Mouse (Mus musculus) embryonic facial prominence, embryonic 12.5 days (tissue): ENCODE measurements around the gene Gm4301. TPM values are rescaled to one million over a fixed set of nuclear protein-coding genes. Genes with fewer than 3 reads are reported as not detected.
"Not testable (repeated sequence)": the region's sequence is repeated elsewhere in the genome, so short reads cannot be mapped to it uniquely, and the experiment has no call there.

ENCODE experiments used
- ATAC-seq: fragments of 200-750 bp; cut with Nextera tagmentation; 2 replicates; pipeline ENCODE4 v1.8.0; 2017; ENCODE audit not compliant: insufficient number of reproducible peaks, insufficient read depth, low FRiP score, low TSS enrichment
- H3K27ac ChIP-seq: fragments of 300-500 bp; sonication (generic); 2 replicates; pipeline ENCODE4 v1.5.1; 2016; ENCODE audit warnings: mild to moderate bottlenecking
- H3K27me3 ChIP-seq: fragments of 300-500 bp; sonication (generic); 2 replicates; pipeline ENCODE4 v1.6.1; 2016; ENCODE audit warnings: mild to moderate bottlenecking, moderate library complexity
- H3K36me3 ChIP-seq: fragments of 300-500 bp; sonication (generic); 2 replicates; pipeline ENCODE4 v1.6.1; 2016; ENCODE audit warnings: mild to moderate bottlenecking
- H3K4me1 ChIP-seq: fragments of 300-500 bp; sonication (generic); 2 replicates; pipeline ENCODE4 v1.6.1; 2016
- H3K4me2 ChIP-seq: fragments of 300-500 bp; sonication (generic); replicated peaks from 2 replicates; pipeline ENCODE4 v1.6.1; 2016; ENCODE audit warnings: mild to moderate bottlenecking, moderate library complexity
- H3K4me3 ChIP-seq: fragments of 300-500 bp; sonication (generic); 2 replicates; pipeline ENCODE4 v1.5.1; 2016; ENCODE audit warnings: mild to moderate bottlenecking
- H3K9ac ChIP-seq: fragments of 300-500 bp; sonication (generic); 2 replicates; pipeline ENCODE4 v1.6.1; 2016; ENCODE audit warnings: mild to moderate bottlenecking, moderate library complexity
- H3K9me3 ChIP-seq: fragments of 300-500 bp; sonication (generic); 2 replicates; pipeline ENCODE4 v1.6.1; 2016; ENCODE audit warnings: mild to moderate bottlenecking, moderate library complexity
- WGBS: fragments of 180-500 bp; shearing (Covaris S2); methylation state at CpG from one replicate; pipeline ENCODE4 v1.1.7; 2016; 5-methylcytosine and 5-hydroxymethylcytosine counted together
- polyA plus RNA-seq: library from polyadenylated mRNA; unstranded; fragments of >200 nt; fragmentation: Nextera tagmentation; extraction: Ambion mirVana; gene quantifications from 2 replicates; pipeline ENCODE4 v1.2.1, GENCODE M21; 2016

The Gm4301 gene
- not detected in 2 replicates for polyA plus RNA-seq

DNA sequence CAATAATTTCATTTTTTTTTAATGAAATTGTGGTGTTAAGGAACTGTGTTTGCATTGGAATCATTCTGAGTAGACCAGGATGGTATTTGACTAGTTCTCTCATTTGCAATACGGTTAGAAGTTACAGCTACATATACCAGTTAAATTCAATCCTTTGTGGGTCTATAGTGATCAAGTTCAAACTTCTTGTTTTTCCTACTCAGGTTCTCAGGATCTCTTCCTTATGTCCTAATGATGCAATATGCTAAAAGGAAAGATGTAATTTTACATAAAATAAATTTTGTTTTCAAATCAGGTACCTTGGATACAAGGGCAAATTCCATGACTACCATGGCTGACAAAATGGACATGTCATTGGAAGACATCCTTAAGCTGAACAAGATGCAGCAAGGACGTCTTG lies at the start of gene Gm4301:
Gene Gm4301 (plus strand): TSS at position 301 of the 400 bp plus-strand sequence.
- not testable (repeated sequence) for H3K9me3 ChIP-seq, H3K36me3 ChIP-seq, H3K4me1 ChIP-seq, H3K27ac ChIP-seq, H3K27me3 ChIP-seq, H3K4me3 ChIP-seq, H3K4me2 ChIP-seq, ATAC-seq, H3K9ac ChIP-seq
- WGBS, result no CpG with 5 or more reads among the region's 2 CpGs

DNA sequence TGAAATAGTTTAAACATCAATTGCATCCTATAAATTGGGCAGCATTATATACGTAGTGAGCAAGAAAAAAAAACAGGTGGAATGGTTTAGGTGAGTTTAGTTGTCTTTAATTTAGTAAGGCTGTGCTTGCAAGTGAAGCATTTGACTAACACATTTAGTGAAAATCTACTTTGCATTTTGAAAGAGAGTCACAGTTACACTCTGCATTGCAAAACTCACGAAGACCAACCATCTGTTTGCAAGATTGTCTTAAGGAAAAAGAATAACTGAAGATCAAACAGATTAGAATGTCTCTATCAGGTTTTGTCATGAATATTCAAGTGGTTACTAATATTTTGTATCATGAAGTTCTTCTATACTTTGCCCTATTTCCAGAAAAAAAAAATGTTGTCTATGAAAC lies 39.4 kb upstream of the Gm4301 start:
- Histone ChIP-seq H3K4me3 (no peak overlapping the region), H3K36me3 (no peaks in the 10 kb centered on the region), H3K9ac (no peak overlapping the region), H3K4me1 (no peaks in the 10 kb centered on the region), H3K4me2 (no peak overlapping the region), H3K27ac (no peak overlapping the region), H3K27me3 (no peaks in the 10 kb centered on the region), H3K9me3 (no peaks in the 10 kb centered on the region)
- ATAC-seq, result no peak
- 83% methylated on average over 2 of the region's 2 CpGs for WGBS

DNA sequence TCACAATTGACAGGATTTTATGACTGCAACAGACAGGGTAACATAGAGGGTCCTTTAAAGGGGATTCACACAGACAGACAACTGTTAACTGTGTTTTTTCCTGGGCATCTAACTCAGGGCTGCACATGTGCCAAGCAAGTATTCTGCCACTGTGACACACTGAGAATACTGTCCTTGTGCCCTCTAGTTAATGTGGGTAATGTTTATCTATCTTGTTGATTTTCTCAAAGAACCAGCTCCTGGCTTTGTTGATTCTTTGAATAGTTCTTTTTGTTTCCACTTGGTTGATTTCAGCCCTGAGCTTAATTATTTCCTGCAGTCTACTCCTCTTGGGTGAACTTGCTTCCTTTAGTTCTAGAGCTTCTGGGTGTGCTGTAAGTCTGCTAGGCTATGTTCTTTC lies 35.4 kb upstream of the Gm4301 start:
- H3K36me3 ChIP-seq, H3K4me1 ChIP-seq, H3K4me3 ChIP-seq, H3K4me2 ChIP-seq, H3K9ac ChIP-seq, H3K27me3 ChIP-seq, ATAC-seq, H3K27ac ChIP-seq: not testable (repeated sequence)
- peaks cover 12% of the 10 kb centered on the region; the same call in 1 of the 2 replicates for H3K9me3 ChIP-seq

DNA sequence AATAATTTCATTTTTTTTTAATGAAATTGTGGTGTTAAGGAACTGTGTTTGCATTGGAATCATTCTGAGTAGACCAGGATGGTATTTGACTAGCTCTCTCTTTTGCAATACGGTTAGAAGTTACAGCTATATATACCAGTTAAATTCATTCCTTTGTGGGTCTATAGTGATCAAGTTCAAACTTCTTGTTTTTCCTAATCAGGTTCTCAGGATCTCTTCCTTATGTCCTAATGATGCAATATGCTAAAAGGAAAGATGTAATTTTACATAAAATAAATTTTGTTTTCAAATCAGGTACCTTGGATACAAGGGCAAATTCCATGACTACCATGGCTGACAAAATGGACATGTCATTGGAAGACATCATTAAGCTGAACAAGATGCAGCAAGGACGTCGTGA lies 5.1 kb downstream of the Gm4301 start, which contains the start of gene Gm4302:
Gene Gm4302 (plus strand): TSS at position 301 of the 400 bp plus-strand sequence.
- not testable (repeated sequence) for H3K27me3 ChIP-seq, H3K36me3 ChIP-seq, H3K9me3 ChIP-seq, H3K27ac ChIP-seq, H3K9ac ChIP-seq, H3K4me3 ChIP-seq, H3K4me2 ChIP-seq, ATAC-seq, H3K4me1 ChIP-seq
- no CpG with 5 or more reads among the region's 3 CpGs for WGBS

DNA sequence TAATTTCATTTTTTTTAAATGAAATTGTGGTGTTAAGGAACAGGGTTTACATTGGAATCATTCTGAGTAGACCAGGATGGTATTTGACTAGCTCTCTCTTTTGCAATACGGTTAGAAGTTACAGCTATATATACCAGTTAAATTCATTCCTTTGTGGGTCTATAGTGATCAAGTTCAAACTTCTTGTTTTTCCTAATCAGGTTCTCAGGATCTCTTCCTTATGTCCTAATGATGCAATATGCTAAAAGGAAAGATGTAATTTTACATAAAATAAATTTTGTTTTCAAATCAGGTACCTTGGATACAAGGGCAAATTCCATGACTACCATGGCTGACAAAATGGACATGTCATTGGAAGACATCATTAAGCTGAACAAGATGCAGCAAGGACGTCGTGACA lies 10.2 kb downstream of the Gm4301 start, which contains the start of gene Gm4303:
Gene Gm4303 (plus strand): TSS at position 301 of the 400 bp plus-strand sequence.
- not testable (repeated sequence) for H3K27ac ChIP-seq, H3K36me3 ChIP-seq, H3K4me2 ChIP-seq, H3K9me3 ChIP-seq, H3K9ac ChIP-seq, H3K4me3 ChIP-seq, H3K27me3 ChIP-seq, ATAC-seq, H3K4me1 ChIP-seq
- no CpG with 5 or more reads among the region's 3 CpGs for WGBS

DNA sequence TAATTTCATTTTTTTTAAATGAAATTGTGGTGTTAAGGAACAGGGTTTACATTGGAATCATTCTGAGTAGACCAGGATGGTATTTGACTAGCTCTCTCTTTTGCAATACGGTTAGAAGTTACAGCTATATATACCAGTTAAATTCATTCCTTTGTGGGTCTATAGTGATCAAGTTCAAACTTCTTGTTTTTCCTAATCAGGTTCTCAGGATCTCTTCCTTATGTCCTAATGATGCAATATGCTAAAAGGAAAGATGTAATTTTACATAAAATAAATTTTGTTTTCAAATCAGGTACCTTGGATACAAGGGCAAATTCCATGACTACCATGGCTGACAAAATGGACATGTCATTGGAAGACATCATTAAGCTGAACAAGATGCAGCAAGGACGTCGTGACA lies 15.3 kb downstream of the Gm4301 start, which contains the start of gene Gm4305:
Gene Gm4305 (plus strand): TSS at position 301 of the 400 bp plus-strand sequence.
- not testable (repeated sequence) for H3K9ac ChIP-seq, H3K4me1 ChIP-seq, H3K4me3 ChIP-seq, H3K27me3 ChIP-seq, H3K36me3 ChIP-seq, H3K27ac ChIP-seq, H3K9me3 ChIP-seq, H3K4me2 ChIP-seq, ATAC-seq
- no CpG with 5 or more reads among the region's 3 CpGs for WGBS

DNA sequence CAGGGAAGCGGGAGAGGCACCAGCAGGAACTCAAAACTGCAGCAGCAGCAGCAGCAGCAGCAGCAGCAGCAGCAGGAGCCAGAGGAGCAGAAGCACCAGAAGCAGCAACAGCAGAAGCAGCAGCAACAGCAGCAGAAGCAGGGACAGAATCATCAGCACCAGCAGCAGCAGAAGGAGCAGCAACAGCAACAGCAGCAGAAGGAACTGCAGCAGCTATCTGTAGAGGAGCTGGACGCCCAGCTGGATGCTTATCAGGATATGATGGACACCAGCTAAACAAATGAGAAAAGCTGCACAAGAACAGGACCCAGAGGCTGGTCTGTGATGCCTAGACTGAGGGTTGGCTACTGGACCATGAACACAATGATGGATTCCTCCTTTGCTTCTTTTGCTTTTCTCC lies 21.4 kb downstream of the Gm4301 start:
- H3K36me3 ChIP-seq, H3K27ac ChIP-seq, ATAC-seq, H3K27me3 ChIP-seq, H3K9me3 ChIP-seq, H3K4me1 ChIP-seq, H3K9ac ChIP-seq, H3K4me3 ChIP-seq, H3K4me2 ChIP-seq: not testable (repeated sequence)
- WGBS, result 84% methylated on average over 2 of the region's 2 CpGs

DNA sequence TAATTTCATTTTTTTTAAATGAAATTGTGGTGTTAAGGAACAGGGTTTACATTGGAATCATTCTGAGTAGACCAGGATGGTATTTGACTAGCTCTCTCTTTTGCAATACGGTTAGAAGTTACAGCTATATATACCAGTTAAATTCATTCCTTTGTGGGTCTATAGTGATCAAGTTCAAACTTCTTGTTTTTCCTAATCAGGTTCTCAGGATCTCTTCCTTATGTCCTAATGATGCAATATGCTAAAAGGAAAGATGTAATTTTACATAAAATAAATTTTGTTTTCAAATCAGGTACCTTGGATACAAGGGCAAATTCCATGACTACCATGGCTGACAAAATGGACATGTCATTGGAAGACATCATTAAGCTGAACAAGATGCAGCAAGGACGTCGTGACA lies 25.6 kb downstream of the Gm4301 start, which contains the start of gene Gm4307:
Gene Gm4307 (plus strand): TSS at position 301 of the 400 bp plus-strand sequence.
- WGBS, result no CpG with 5 or more reads among the region's 3 CpGs
- H3K4me3 ChIP-seq, H3K9me3 ChIP-seq, ATAC-seq, H3K9ac ChIP-seq, H3K36me3 ChIP-seq, H3K4me1 ChIP-seq, H3K27ac ChIP-seq, H3K4me2 ChIP-seq, H3K27me3 ChIP-seq: not testable (repeated sequence)

DNA sequence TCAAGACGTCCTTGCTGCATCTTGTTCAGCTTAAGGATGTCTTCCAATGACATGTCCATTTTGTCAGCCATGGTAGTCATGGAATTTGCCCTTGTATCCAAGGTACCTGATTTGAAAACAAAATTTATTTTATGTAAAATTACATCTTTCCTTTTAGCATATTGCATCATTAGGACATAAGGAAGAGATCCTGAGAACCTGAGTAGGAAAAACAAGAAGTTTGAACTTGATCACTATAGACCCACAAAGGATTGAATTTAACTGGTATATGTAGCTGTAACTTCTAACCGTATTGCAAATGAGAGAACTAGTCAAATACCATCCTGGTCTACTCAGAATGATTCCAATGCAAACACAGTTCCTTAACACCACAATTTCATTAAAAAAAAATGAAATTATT lies 47.0 kb downstream of the Gm4301 start, which contains the start of gene Gm4312:
Gene Gm4312 (minus strand): TSS at position 101 of the 400 bp plus-strand sequence.
- ATAC-seq, H3K4me3 ChIP-seq, H3K9me3 ChIP-seq, H3K36me3 ChIP-seq, H3K9ac ChIP-seq, H3K4me1 ChIP-seq, H3K27me3 ChIP-seq, H3K4me2 ChIP-seq, H3K27ac ChIP-seq: not testable (repeated sequence)
- no CpG with 5 or more reads among the region's 2 CpGs for WGBS

Other genes with a start within 250 kb of the Gm4301 start
- gene Gm4302, start 5.2 kb downstream of the Gm4301 start, polyA plus RNA-seq, result not detected in 2 replicates
- not detected in 2 replicates for gene Gm4303, start 10.3 kb downstream of the Gm4301 start, polyA plus RNA-seq
- not detected in 2 replicates for gene Gm4305, start 15.4 kb downstream of the Gm4301 start, polyA plus RNA-seq
- gene Gm4307, start 25.7 kb downstream of the Gm4301 start, polyA plus RNA-seq, result not detected in 2 replicates
- not detected in 2 replicates for gene Gm4312, start 46.9 kb downstream of the Gm4301 start, polyA plus RNA-seq
- 24.4 and 25.7 TPM in 2 replicates for gene Tmtc3, start 151.7 kb downstream of the Gm4301 start, polyA plus RNA-seq
- 6.8 and 7.3 TPM in 2 replicates for gene Cep290, start 151.9 kb downstream of the Gm4301 start, polyA plus RNA-seq